Mouse (Mus musculus) cerebellum, adult 2 months (tissue): ENCODE results near the gene P4ha2.

Source experiments
- CTCF ChIP-seq: fragments of 200-500 bp; IDR thresholded peaks from 2 replicates; pipeline ENCODE4 v1.5.1; 2011; ENCODE audit warnings: low read depth, mild to moderate bottlenecking, control low read depth, low read length, moderate library complexity, borderline replicate concordance; ENCODE audit not compliant: insufficient read depth
- POLR2A ChIP-seq: fragments of 200-500 bp; IDR thresholded peaks from 2 replicates; pipeline ENCODE4 v1.6.1; 2011; ENCODE audit warnings: low read length, control low read depth, borderline replicate concordance; ENCODE audit not compliant: insufficient read depth

DNA sequence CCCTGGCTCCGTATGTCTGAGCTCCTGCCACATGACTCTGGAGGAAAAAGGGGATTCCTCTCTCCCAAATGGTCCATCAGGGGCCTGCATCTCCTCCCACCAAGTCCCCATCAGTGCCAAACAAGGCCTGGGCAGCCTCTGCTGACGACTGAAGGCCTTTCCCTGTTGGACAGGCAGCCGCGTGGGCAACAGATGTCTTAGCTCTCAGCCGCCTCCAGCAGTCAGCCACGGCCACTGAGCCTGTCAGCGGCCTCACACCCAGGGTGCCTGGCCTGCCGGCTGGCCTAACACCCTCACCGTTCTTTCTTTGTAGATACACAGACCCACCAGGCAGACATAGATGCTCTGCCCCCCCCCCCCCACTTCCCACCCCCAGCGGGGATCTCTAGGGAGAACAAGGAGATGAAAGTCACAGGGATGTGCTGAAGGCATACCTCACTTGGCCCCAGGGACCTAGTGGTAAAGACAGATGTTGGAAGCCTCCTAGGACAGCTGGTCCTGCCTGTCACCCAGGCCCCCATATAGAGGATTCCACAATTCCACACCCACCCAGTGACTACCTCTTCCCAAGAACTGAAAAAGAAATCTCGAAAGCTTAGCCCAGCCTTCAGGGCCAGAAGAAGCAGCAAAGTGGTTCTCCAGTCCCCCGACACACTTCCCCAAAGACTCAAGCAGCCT, 32.4 kb upstream of the P4ha2 start:
- TF ChIP-seq CTCF (no peak), POLR2A (no peak)
